Mouse (Mus musculus): ENCODE measurements at regions not wholly inside any gene's neighbourhood (a gene's known extent, or its start where the extent isn't known, plus 50 kb on each side); places are given as distances from the start of the nearest gene placed in this dataset.
A peak's percentile ranks its signal among the peaks of the same experiment; 100 is the strongest.

DNA sequence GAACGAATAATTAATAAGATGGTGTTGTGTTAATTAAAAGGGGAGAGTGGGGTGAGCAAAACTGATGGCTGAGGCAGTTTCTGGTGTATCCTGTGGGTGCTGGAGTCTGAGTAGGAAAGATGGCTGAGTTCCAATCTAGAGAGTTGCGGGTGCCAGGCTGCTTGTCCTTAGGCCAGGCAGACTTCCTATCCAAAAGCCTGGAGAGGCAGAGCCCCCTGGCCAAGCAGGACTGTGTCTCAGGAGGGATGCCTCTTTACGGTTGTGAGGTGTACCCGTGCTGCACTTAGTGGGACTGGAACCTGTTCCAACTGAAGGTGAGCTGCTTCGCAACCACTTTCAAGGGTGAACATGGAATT lies 836.3 kb upstream of the Lrrc6 start:
- H3K4me2 ChIP-seq (ENCODE audit: insufficient read depth, low read depth, poor library complexity, severe bottlenecking), result peak overlapping the region; percentile 33; the same call in 1 of the 2 replicates
- DNase-seq (ENCODE audit: extremely low read depth), result no peak
- H3K4me1 ChIP-seq (ENCODE audit: control insufficient read depth in 1 of 2, insufficient read depth in 2 of 2), result peaks cover 7 to 21% of the 10 kb centered on the region in 2 experiments
- no peaks in the 10 kb centered on the region for H3K9me3 ChIP-seq (replicated peaks; ENCODE audit: low read length)
- H3K36me3 ChIP-seq (replicated peaks in 1 of 2; ENCODE audit: control insufficient read depth in 1 of 2, insufficient read depth in 1 of 2, low read length in 1 of 2), result no peaks in the 10 kb centered on the region
- no peaks in the 10 kb centered on the region for H3K79me2 ChIP-seq (replicated peaks; ENCODE audit: control insufficient read depth, extremely low read depth, insufficient read depth, poor library complexity, severe bottlenecking)
- H3K27ac ChIP-seq (ENCODE audit: insufficient read depth, low read depth), result no peak overlapping the region
- H3K4me3 ChIP-seq (replicated peaks in 1 of 3; ENCODE audit: low read depth in 2 of 3, low read length in 2 of 3, poor library complexity in 1 of 3), result no peak overlapping the region
- no peak overlapping the region for H3K9ac ChIP-seq (ENCODE audit: insufficient read depth, low read depth)
- no peaks in the 10 kb centered on the region for H3K27me3 ChIP-seq (replicated peaks)
- dilution Hi-C loops (cut with MboI; ENCODE audit: extremely low pct_ligation_motif_present, extremely low pct_unique_long_range_greater_than_20kb, low sequenced_read_pairs) (no loop called here), in situ Hi-C loops (cut with MboI; ENCODE audit: low pct_ligation_motif_present, low pct_unique_long_range_greater_than_20kb, low sequenced_read_pairs) (no loop called here)
- TF ChIP-seq USF1 (IDR thresholded peaks at IDR 0.05; ENCODE audit: low read depth, low read length), result no peak
- no peak for TF ChIP-seq ELF1 (IDR thresholded peaks at IDR 0.05; ENCODE audit: low read depth, low read length)
- TF ChIP-seq NELFE (IDR thresholded peaks at IDR 0.05; ENCODE audit: low read depth, low read length), result no peak
- no peak for TF ChIP-seq ZNF384 (IDR thresholded peaks at IDR 0.05; ENCODE audit: low read depth, low read length)
- no peak for TF ChIP-seq CTCF (conservative IDR thresholded peaks at IDR 0.05 in 1 of 2, IDR thresholded peaks at IDR 0.05 in 1 of 2; ENCODE audit: low read depth in 2 of 2, low read length in 2 of 2)
- no peak for TF ChIP-seq MYC (IDR thresholded peaks at IDR 0.05; ENCODE audit: low read depth, low read length)
- no peak for TF ChIP-seq RCOR1 (conservative IDR thresholded peaks at IDR 0.05; ENCODE audit: low read depth, low read length)
- TF ChIP-seq ZMIZ1 (IDR thresholded peaks at IDR 0.05; ENCODE audit: low read depth, low read length), result no peak
- TF ChIP-seq NRF1 (IDR thresholded peaks at IDR 0.05; ENCODE audit: low read depth, low read length), result no peak
- no peak for TF ChIP-seq POLR2AphosphoS2 (IDR thresholded peaks at IDR 0.05; ENCODE audit: low read depth, low read length)
- TF ChIP-seq MAZ (IDR thresholded peaks at IDR 0.05; ENCODE audit: low read depth, low read length), result no peak
- TF ChIP-seq EP300 (IDR thresholded peaks at IDR 0.05; ENCODE audit: low read length), result no peak
- no peak for TF ChIP-seq KAT2A (IDR thresholded peaks at IDR 0.05; ENCODE audit: insufficient replicate concordance, low read length)
- TF ChIP-seq MAX (IDR thresholded peaks at IDR 0.05; ENCODE audit: low read length), result no peak
- no peak for TF ChIP-seq HCFC1 (IDR thresholded peaks at IDR 0.05; ENCODE audit: low read depth, low read length)
- TF ChIP-seq TBP (conservative IDR thresholded peaks at IDR 0.05; ENCODE audit: low read depth, low read length), result no peak

DNA sequence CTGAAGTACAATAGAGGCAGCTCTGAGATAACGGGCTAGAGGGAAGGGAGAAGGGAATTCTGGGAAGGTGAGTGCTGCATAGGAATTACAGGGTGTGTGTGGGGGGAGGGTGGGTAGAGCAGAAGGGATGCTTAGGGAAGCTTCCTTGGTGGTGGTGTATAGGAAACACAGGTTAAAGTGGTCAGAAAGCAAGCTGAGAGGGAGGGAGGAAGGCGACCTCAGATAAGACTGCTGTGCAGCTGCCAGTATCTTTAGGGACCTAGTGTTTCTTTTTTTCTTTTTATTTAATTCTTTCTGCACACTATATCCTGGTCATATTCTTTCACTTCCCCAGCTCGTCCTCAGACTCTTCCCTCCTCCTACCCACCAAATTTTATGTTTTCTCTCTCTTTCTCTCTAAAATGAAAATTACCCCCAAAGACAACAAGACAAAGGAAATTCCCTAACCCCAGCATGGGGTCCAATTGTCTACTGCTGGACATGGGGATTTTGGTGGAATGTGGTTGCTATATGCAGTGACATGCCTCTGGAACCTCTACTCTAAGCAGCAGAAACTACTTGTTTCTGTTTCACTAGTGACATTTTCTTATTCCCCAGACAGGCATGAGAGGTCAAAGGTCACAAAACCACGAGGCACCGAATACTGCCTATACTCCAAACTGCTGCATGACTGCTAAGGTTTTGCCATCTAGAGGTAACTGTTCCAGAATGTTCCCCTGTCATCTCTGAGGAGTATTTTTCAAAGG lies 835.8 kb upstream of the Lrrc6 start:
- H3K36me3 ChIP-seq (replicated peaks in 1 of 2; ENCODE audit: control insufficient read depth in 1 of 2, insufficient read depth in 1 of 2, low read length in 1 of 2), result no peaks in the 10 kb centered on the region
- in situ Hi-C loops (cut with MboI; ENCODE audit: low pct_ligation_motif_present, low pct_unique_long_range_greater_than_20kb, low sequenced_read_pairs) (no loop called here), dilution Hi-C loops (cut with MboI; ENCODE audit: extremely low pct_ligation_motif_present, extremely low pct_unique_long_range_greater_than_20kb, low sequenced_read_pairs) (no loop called here)
- no peak overlapping the region for H3K27ac ChIP-seq (ENCODE audit: insufficient read depth, low read depth)
- no peak overlapping the region for H3K4me3 ChIP-seq (replicated peaks in 1 of 3; ENCODE audit: low read depth in 2 of 3, low read length in 2 of 3, poor library complexity in 1 of 3)
- H3K79me2 ChIP-seq (replicated peaks; ENCODE audit: control insufficient read depth, extremely low read depth, insufficient read depth, poor library complexity, severe bottlenecking), result no peaks in the 10 kb centered on the region
- TF ChIP-seq GABPA (IDR thresholded peaks at IDR 0.05; ENCODE audit: insufficient replicate concordance, low read depth, low read length) (no peak), ZC3H11A (IDR thresholded peaks at IDR 0.05; ENCODE audit: low read depth, low read length) (no peak), JUND (conservative IDR thresholded peaks at IDR 0.05; ENCODE audit: low read depth, low read length) (no peak), CHD2 (IDR thresholded peaks at IDR 0.05; ENCODE audit: low read length) (no peak), ZMIZ1 (IDR thresholded peaks at IDR 0.05; ENCODE audit: low read depth, low read length) (no peak), ELF1 (IDR thresholded peaks at IDR 0.05; ENCODE audit: low read depth, low read length) (no peak), CTCF (conservative IDR thresholded peaks at IDR 0.05 in 1 of 2, IDR thresholded peaks at IDR 0.05 in 1 of 2; ENCODE audit: low read depth in 2 of 2, low read length in 2 of 2) (no peak), SMC3 (IDR thresholded peaks at IDR 0.05; ENCODE audit: low read depth, low read length) (no peak), POLR2A (IDR thresholded peaks at IDR 0.05; ENCODE audit: low read depth, low read length) (no peak), CHD1 (IDR thresholded peaks at IDR 0.05; ENCODE audit: low read depth, low read length) (no peak), ETS1 (conservative IDR thresholded peaks at IDR 0.05; ENCODE audit: low read depth, low read length) (no peak), MAX (IDR thresholded peaks at IDR 0.05; ENCODE audit: low read length) (no peak), PAX5 (IDR thresholded peaks at IDR 0.05; ENCODE audit: low read length) (no peak), POLR2AphosphoS2 (IDR thresholded peaks at IDR 0.05; ENCODE audit: low read depth, low read length) (no peak), ZKSCAN1 (IDR thresholded peaks at IDR 0.05; ENCODE audit: borderline replicate concordance, low read depth, low read length) (no peak)
- no peaks in the 10 kb centered on the region for H3K9me3 ChIP-seq (replicated peaks; ENCODE audit: low read length)
- no peak overlapping the region for H3K9ac ChIP-seq (ENCODE audit: insufficient read depth, low read depth)
- peaks cover 7 to 21% of the 10 kb centered on the region in 2 experiments for H3K4me1 ChIP-seq (ENCODE audit: control insufficient read depth in 1 of 2, insufficient read depth in 2 of 2)
- DNase-seq (ENCODE audit: extremely low read depth), result peak; percentile 21
- no peaks in the 10 kb centered on the region for H3K27me3 ChIP-seq (replicated peaks)
- peak overlapping the region; percentile 33 for H3K4me2 ChIP-seq (ENCODE audit: insufficient read depth, low read depth, poor library complexity, severe bottlenecking)

Measured in CH12.LX (cell line).